Mouse (Mus musculus): ENCODE measurements around the gene Osm.

The Osm gene

DNA sequence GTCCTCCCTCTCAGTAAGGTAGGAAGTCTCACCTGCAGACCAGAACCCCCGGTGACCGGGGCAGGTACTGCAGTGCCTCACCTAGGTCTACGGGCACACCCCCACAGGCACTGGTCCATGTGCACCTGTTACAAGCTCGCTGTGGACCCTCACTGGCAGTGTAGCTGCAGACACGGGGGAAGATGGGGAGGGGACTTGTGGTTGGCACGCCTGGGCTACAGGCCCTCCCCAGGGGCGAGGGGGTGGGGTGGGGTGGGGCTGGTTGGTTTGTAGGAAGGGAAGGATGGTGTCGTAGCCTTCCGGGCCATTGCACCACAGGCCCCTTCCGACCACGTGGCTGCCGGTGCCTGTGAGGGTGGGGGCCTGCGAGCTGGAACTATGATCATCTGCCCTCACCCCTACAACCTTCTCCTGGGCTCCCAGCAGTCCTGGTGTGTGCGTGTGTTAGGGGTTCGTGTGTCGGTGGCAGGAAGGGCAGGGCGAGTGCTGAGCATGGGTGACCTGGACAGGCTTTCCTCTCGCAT lies 1.2 kb downstream of the Osm start:
- in situ Hi-C loops (cut with MseI, MboI) = no loop called here

DNA sequence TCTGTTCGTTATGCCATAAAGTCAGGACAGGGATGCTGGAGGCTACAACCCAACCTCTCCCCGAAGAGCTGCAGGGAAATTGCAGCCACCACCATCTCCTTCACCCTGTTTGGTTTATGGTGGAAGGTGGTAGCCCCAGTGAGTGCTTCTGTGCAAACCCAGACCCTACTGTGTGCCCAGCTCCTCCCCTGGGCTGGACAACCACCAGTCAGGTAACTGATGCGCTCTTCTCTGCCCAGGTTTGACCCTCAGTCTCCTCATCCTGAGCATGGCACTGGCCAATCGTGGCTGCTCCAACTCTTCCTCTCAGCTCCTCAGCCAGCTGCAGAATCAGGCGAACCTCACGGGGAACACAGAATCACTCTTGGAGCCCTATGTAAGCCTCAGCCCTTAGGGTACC lies 1.9 kb downstream of the Osm start:
- in situ Hi-C loops (cut with MseI, MboI) = no loop called here

GRCm38 (mm10) chr11:4239691-4240090 lies 3.5 kb downstream of the Osm start:
- in situ Hi-C loops (cut with MseI, MboI) = no loop called here

DNA sequence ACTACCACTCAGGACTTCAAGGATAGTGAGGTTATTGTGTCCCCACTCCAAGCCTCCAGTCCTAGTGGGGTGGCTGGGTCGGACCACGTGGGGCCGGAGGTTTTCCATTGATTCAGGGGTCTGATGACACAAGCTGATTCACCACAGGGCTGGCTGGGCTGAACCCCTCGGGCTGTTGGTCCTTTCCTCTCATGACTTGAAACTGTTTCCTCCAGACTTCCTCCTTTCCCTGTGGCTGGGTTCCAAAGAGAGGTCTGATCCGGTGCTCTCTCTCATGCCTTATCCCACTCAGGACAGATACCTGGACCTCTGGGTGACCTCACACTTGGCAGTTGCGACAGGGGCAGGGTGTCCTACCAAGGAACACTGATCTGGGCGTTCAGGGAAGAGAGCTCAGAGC lies 3.9 kb downstream of the Osm start:
- in situ Hi-C loops (cut with MseI, MboI) = no loop called here

- in situ Hi-C loops (cut with MseI, MboI) = no loop called here
These were observed 5.0 kb downstream of the Osm start for GRCm38 (mm10) chr11:4241180-4241579.

- in situ Hi-C loops (cut with MseI, MboI) = no loop called here
These were observed 9.9 kb downstream of the Osm start for GRCm38 (mm10) chr11:4246126-4246525.

GRCm38 (mm10) chr11:4246623-4247022 lies 10.4 kb downstream of the Osm start:
- in situ Hi-C loops (cut with MseI, MboI) = no loop called here

- in situ Hi-C loops (cut with MseI, MboI) = no loop called here
These were observed 11.2 kb downstream of the Osm start for GRCm38 (mm10) chr11:4247201-4247959.

DNA sequence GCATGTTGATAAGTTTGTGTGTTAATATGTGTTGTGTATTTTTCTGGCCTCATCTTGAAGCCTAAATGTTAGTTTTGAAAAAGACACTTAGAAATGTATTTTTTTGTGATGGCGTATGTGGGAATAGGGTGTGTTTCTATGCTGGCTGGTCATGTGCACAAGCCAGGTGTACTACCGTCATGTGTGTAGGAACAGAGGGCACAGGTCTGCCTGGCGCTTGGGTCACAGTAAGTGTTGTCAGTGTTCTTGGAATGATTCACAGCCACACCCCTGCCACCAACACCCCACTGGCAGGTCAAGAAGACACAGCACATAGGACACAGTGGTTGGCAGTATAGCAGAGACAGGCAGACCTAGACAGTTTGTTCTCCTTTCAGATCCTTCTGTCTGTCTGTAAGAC lies 12.9 kb downstream of the Osm start:
- in situ Hi-C loops (cut with MseI, MboI) = no loop called here

- in situ Hi-C loops (cut with MseI, MboI) = loop anchor here in 1 of 2 experiments (10.0 kb wide), 1 partner anchor 175 kb away; no protein-coding TSS in a partner anchor
These were observed 14.1 kb downstream of the Osm start for GRCm38 (mm10) chr11:4250290-4250689.

- in situ Hi-C loops (cut with MseI, MboI) = loop anchor here in 1 of 2 experiments (10.0 kb wide), 1 partner anchor 173 kb away; no protein-coding TSS in a partner anchor
These were observed 15.2 kb downstream of the Osm start for GRCm38 (mm10) chr11:4251376-4251775.

- in situ Hi-C loops (cut with MseI, MboI) = loop anchor here in 1 of 2 experiments (10.0 kb wide), 1 partner anchor 172 kb away; no protein-coding TSS in a partner anchor
These were observed 16.7 kb downstream of the Osm start for GRCm38 (mm10) chr11:4252886-4253285.

DNA sequence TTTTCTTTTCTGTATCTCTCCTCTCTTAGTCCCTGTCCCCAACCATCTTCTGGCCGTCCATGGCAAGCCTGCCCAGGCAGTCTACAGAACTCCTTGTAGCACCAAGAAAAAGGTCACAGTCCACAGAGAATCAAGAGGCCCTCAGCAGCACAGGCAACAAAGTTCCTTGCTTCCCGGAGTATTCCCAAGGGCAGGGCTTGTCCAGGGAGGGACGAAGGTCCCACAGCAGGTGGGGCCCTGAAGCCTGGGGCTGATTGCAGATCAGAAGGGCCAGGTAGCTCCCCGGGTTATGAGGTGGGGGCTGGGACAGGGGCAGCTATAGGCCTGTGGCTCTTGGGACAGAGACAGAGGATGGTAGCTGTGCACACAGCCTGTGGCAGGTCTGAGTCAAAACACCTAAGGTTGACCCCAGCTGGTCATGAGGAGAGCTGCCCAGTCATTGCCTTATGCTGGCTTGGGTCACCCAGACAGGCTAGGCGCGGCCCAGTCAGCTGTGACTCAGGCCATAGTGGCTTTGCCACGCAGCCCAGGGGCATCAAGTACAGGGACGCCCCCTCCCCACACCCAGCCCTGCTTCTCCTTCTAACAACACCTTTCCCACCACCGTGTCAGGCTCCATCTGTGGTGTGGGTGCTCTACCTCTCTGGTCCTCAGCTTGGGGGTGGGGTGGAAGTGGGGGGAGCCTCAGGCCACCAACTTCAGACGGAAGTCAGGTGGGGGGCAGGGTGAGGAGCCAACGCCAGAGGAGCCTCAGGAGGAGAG lies 20.8 kb downstream of the Osm start, which contains the start of gene Lif:
Lif (plus strand) TSS at position 712 of the 762 bp plus-strand sequence.
- in situ Hi-C loops (cut with MseI, MboI) = loop anchor here (5.0 to 10.0 kb wide), 4 partner anchors 35 to 170 kb away; no protein-coding TSS in a partner anchor

DNA sequence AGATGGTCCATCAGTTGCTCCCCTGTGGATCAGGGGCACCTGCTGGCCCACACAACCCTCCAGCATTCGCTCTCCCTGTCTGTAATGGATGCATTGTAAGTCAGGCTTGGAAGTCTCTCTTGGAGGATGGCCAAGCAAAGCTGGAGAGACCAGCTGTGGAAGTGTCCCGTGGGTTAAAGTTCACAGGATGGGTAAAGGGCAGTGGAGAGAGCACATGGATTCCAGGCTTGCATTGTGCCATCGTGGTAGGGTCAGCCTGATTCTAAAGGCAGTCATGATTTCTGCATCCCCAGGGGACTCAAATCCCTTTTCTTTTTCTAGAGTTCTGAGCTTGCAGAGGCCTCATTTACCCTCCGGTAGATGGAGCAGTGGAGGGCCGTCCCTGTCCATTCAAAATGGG lies 21.5 kb downstream of the Osm start:
- in situ Hi-C loops (cut with MseI, MboI) = loop anchor here (5.0 to 10.0 kb wide), 4 partner anchors 35 to 170 kb away; no protein-coding TSS in a partner anchor

- in situ Hi-C loops (cut with MseI, MboI) = loop anchor here (5.0 to 10.0 kb wide), 4 partner anchors 36 to 169 kb away; no protein-coding TSS in a partner anchor
These were observed 22.4 kb downstream of the Osm start for GRCm38 (mm10) chr11:4258657-4259082.

DNA sequence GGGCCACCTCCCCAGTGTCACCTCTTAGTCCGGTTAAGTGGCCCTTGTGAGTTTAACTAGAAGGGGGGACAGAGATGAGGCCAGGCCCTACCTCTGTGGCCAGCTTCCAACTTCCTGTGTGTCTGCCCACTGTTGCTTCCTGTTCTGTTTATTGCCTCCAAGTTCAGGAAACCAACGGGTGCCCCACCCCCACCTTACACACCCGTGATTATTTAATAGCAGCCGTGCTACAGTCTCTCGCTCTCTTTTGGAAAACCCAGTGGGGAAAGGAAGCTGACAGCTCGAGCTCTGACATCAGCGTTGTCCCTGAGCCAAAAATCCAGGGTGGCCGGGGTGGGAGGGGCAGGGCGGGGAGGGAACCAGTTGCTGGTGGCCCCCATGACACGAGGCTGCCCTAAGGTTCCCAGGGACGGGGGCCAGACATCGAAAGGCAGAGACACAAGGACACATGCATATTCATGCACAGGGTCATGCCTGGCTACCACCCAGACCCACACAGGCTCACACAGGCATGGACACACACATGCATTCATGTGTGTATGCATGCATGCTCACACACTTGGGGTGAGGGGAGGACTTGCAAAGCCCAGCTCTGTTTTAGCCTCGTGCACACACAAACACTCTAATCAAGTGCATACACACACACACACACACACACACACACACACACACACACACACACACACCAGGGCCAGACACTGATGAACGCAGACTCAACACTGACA lies 24.4 kb downstream of the Osm start:
- in situ Hi-C loops (cut with MseI, MboI) = no loop called here

GRCm38 (mm10) chr11:4261188-4261494 lies 24.9 kb downstream of the Osm start:
- in situ Hi-C loops (cut with MseI, MboI) = no loop called here

DNA sequence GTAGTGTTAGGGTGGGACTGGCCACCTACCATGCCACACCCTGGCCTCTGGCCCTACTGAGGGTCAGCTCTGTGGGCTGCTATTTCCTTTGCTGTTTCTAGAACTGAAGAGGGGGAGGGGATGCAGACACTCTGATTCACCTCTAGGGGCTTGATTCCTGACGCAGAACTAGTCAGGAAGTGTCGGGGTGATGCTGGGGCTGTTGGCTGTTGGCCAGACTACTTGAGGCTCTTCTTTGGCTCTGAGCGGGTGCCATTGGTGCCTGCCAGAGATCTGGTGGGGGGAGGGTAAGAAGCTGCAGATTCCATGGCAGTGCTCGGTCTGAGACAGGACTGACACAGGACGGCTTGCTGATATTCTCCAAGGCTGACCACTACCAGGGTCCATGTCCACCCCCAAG lies 25.7 kb downstream of the Osm start:
- in situ Hi-C loops (cut with MseI, MboI) = no loop called here

DNA sequence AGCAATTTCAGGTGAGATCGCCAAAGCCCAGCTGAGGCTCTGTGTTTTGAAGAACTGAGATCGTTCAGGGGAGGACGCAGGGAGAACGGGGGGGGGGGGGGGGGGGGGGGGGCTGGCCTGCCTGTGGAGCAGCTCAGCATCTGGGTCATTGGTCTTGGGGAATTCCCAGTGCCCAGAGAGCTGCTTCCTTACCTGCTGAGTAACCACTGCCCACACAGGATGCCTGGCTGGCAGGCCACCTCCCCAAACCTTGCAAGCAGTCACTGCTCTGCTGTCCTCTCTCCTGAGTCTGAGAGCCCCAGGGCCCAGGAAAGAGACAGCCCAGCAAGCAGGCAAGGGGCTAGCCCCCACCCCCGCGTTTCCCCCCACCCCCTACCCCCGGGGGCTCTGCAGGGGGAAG lies 26.6 kb downstream of the Osm start:
- in situ Hi-C loops (cut with MseI, MboI) = no loop called here

DNA sequence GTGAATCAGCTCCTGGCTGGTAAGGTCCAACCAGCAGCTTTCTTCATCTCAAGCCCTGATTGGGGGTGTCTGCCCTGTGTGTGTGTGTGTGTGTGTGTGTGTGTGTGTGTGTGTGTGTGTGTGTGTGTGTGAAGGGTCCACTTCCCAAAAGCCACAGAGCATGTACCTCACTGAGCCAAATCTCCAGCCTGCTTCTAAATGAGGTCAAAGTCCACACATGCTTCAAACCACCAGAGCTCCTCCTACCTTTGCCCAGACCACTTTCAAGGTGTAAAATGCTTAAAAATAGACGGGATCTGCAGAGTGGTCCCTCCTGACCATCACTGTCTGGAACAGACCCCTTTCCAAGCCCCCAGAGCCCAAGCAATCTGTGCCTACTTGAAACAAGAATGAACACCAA lies 27.1 kb downstream of the Osm start:
- in situ Hi-C loops (cut with MseI, MboI) = no loop called here

GRCm38 (mm10) chr11:4264066-4264465 lies 27.8 kb downstream of the Osm start:
- in situ Hi-C loops (cut with MseI, MboI) = no loop called here

Measured in mouse trophoblast stem cell (cell line).